Mouse (Mus musculus): ENCODE results near the gene Tmod3.

Gene Tmod3

DNA sequence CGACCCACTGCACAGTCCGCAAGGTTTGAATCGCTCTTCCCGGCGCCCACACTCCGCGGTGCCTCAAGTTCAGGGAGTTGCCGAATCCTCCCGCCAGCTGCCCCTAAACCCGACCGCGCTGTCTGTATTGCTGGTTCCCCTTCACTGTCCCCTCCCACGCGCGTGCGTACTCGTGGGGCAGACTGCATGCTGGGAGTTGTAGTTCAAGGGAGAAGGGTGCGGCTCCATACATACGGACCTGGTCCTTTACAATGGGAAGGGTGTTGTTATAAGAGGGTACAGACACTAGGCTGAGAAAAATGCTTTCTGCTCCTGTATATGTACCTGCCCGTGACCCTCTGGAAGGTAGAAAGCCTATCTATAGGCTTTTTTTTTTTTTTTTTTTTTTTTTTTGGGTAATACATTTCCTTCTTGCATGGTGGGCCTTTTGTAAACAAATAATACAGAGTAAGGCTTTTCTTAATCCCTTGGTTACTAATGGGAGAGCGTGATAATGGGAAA, at the start of gene Tmod3:
Gene Tmod3, minus strand, starts transcription at position 146 of the 501 bp plus-strand sequence.
- peak; percentile 90 for DNase-seq (ENCODE audit: low read depth, low spot score)

GRCm38 (mm10) chr9:75607496-75607895, 48.0 kb upstream of the Tmod3 start:
- no peak for DNase-seq (ENCODE audit: low read depth, low spot score)

DNA sequence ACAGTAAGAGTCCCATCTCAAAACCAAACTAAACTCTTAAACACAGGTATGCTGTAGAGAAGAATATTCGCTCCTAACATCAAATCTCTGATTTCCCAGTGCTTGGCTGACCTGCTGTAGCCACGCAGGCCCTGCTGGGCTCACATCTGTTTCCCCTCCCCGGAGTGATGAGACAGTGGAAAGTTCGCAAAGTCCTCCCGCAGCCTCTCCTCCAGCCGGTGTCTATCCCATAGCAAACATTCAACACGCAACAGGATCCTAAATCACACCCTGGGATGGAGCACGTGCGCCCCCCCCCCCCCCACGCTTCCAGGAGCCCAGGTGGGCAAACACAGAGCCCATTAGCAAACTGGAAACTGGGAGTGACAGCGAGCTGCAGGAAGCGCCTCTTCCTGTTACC, 42.1 kb upstream of the Tmod3 start:
- no peak for DNase-seq (ENCODE audit: low read depth, low spot score)

GRCm38 (mm10) chr9:75600166-75600934, 40.9 kb upstream of the Tmod3 start:
- DNase-seq (ENCODE audit: low read depth, low spot score), result no peak

DNA sequence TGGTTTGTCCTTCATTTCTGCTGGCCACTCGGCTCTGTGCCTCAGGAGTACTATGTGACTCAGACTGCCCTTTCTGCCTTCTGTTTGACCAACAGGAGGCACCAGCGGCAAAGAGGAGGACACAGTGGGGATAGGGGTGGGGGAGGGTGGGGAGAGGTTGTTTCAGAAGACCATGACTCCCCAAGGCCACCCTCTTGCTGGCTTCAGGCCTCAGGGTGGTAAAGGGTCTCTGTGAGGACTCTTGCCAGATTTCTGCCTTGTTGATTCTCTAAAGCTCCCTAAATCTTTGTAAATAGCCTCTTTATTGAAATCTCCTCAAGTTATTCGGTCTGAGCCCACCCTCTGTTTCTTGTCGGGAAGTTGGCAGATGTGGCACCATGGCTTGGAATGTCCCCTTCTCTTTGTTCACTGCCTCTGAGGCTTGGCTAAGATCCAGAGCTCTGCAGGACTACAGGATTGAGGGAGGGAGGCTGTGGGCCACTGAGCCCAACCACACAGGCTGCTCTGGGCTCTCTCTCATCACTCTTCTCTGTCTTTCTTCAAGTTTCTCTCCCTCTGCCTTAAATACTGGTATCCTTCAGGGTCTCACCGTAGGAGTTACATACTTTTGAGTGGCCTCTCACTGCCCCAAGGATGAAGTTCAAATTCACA, 39.9 kb upstream of the Tmod3 start:
- DNase-seq (ENCODE audit: low read depth, low spot score), result no peak

GRCm38 (mm10) chr9:75597596-75597995, 38.1 kb upstream of the Tmod3 start:
- DNase-seq (ENCODE audit: low read depth, low spot score), result no peak

DNA sequence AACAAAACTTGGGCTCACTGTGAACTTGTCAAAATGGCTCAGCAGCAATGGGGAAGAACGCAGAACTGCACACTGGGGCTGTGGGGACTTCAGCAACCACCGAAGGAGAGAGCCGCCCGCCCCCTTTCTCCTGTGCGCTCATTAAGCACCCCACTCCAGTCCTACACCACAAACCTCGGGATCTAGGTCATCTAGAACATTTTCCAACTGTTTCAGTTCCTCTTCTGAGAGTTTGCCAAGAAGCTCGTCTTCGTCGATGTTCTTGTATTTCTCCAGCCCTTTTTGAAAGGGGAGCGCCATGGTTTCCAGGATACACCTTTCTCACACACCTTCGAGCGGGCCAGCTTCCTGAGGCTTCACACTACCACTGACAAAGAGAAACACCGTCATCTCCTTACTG, 37.6 kb upstream of the Tmod3 start:
- no peak for DNase-seq (ENCODE audit: low read depth, low spot score)

DNA sequence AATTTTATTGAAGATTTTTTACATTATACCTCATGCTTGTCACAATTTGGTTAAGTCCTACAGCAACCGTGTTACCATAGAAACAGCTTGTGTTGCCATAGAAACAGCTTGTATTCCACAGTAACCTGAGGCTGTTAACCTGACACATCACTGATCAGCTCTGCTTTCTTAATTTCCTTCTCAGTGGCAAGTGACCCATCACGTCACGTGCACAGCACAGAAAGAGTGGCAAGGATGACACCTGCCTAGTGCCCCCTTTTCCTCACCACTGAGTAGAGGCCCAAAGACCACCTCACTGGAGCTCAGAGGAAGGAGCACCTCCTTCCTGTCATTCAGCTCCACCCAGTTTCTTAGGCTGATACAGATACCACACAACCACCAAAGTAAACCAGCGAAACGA, 34.0 kb upstream of the Tmod3 start:
- no peak for DNase-seq (ENCODE audit: low read depth, low spot score)

- DNase-seq (ENCODE audit: low read depth, low spot score), result no peak
Measured at GRCm38 (mm10) chr9:75589850-75590790, 30.7 kb upstream of the Tmod3 start.

GRCm38 (mm10) chr9:75581694-75582350, 22.4 kb upstream of the Tmod3 start:
- DNase-seq (ENCODE audit: low read depth, low spot score), result no peak

DNA sequence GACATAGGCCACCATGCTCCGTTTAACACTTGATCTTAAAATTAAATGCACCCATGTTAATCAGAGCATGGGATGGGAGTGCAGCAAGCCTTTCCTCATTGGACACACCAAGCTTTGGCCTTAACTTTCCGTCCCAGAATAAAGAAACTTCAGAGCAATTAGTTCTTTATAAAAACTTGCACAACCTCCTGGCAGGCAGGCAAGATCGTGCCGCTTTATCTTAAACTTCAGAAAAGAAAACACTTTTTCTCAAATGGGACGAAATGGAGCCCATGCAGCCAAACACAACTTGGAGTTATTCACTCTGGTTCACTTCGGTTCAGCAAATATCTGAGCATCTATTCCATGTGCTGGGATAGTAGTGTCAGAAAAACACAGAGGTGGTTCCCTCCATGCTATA, 19.9 kb upstream of the Tmod3 start:
- no peak for DNase-seq (ENCODE audit: low read depth, low spot score)

DNA sequence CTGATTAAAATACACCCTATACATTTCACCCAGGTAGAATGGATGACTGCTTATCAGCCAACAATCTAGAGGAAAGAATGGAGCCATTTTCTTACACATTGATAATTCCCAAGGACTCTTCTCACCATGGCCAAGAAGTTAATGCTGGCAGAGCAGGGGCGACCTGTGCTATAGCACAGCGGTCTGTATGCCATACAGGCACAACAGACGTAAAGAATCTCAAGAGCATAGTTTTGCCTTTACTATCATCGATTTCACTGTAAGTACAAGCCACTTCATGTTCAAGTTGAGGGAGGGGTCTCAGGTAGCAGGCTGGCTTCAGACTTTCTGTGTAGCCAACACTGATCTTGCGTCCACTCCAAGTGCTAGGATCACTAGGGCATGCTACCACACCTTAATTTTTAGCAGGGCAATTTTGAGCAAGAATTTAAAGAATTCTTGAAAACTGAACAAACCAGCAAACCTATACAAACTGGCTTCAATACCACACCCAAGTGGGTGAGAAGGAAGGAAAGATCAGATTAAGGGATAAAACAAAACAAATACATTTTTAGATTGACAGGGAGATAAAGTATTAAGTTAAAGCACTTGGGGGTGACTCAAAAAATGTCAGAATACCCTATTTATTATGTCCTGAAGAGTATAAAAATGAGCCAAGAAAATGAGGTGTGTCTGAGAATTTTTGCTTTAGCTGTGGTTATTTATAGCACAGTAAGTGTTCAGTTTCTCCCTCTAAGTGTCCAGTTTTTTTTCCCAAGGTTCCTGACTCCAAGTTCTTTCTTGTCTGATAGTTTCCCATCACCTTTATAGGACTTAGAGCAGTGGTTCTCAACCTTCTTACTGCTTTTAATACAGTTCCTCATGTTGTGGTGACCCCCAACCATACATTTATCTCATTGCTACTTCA, 11.8 kb upstream of the Tmod3 start:
- no peak for DNase-seq (ENCODE audit: low read depth, low spot score)

DNA sequence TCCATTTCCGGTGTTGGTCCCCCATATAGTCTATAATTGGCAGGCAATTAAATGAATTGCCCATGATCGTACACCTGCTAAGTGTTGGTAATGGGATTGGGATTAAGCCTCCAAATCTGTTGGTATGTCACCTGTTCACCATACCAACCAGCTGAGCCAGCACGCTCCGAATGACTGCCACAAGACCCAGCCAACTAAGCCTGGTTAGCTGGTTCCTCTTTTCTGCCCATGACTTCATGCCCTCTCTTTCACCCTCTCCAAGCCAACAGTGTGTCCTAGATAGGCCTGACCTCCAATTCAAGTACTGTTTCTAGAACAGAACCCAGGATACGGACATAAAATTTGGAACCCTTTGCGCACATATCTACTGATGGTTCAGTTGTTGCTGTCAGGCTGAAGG, 8.9 kb upstream of the Tmod3 start:
- DNase-seq (ENCODE audit: low read depth, low spot score), result no peak

GRCm38 (mm10) chr9:75564892-75565291, 5.4 kb upstream of the Tmod3 start:
- DNase-seq (ENCODE audit: low read depth, low spot score), result no peak

DNA sequence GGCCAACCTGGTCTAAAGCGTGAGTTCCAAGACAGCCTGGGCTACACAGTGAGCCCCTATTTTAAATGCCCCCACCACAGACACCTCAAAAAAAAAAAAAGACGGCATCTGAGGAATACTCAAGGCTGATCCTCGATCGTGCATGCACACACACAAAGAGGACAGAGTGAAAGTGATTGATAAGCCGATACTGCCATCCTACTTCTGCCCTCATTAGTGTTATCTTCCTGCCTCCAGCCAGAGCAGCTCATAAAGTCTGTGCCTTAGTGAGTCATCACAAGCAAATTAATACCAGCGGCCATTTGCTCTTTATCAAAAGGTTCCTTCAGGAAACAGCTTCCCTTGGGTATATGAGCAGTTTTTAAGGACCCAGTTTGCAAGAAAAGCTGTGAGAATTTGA, 4.2 kb upstream of the Tmod3 start:
- DNase-seq (ENCODE audit: low read depth, low spot score), result no peak

GRCm38 (mm10) chr9:75563176-75563575, 3.7 kb upstream of the Tmod3 start:
- DNase-seq (ENCODE audit: low read depth, low spot score), result no peak

DNA sequence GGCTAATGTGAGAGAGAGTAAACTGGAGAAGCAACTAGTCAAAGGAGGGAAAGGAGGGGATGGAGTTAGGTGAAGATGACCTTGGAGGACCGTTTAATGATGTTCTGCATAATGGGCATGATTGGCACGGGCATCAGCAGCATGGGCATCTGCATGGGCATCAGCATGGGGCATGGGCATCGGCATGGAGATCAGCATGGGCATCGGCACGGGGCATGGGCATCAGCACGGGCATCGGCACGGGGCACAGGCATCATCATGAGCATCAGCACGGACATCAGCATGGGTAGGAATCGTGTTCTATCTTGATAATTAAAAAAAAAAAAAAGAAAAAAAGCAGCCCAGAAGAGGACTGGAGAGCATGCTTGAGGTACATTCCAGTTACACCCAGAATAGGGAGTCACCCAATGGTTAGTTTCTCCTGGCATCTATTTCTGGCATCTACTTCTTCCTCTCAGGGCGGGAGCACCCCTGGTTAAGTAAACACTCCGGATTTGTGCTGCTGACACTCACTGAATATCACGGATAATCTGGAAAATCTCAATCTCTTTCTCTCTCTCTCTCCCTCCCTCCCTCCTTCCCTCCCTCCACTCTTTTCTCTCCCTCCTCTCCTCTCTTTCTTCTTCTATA, 1.7 kb upstream of the Tmod3 start:
- no peak for DNase-seq (ENCODE audit: low read depth, low spot score)

- DNase-seq (ENCODE audit: low read depth, low spot score), result no peak
Measured at GRCm38 (mm10) chr9:75560353-75560752, 896 bp upstream of the Tmod3 start.

DNA sequence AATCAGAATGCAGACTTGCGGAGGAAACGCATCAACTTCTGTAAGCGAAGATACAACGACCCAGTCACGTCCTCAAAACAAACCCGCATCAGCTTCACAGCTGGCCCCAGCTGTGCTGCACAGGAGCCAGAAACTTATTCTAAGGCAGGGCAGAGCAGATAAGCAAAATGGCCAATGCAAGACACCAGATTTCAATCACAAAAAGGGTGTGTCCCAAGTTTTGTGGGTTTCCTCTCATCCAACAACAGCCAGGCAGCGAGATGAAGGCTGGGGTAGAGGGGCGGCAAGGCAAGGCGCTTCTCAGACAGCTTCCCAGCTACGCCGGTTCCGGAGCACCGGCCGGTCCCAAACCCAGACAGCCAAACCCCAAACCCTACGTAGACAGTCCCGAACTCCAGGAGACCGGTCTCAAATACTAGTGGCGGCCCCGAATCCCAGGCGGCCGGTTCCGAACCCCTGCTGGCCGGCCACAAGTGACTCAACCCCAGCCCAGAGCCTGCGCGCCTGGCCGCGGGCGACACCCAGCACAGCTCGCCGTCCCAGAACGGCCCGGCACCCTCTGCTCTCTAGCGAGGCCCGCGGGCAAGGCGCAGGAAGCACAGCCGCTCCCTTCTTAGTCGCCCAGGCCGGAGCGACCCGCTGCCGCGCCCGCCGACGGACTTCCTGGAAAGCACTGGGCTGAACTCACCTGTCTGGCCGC, 495 bp downstream of the Tmod3 start:
- DNase-seq (ENCODE audit: low read depth, low spot score), result peak; percentile 30

Data from embryo, embryonic 11.5 days (tissue).